Mouse (Mus musculus): ENCODE measurements around the gene Os9. TPM values are rescaled to one million over a fixed set of nuclear protein-coding genes. Genes with fewer than 3 reads are reported as not detected.
"Not testable (repeated sequence)": the region's sequence is repeated elsewhere in the genome, so short reads cannot be mapped to it uniquely, and the experiment has no call there.

Os9 gene
- polyA plus RNA-seq, 1 experiment from 2014 or later, result 29.5 TPM

GRCm38 (mm10) chr10:127164190-127164589 is 43.3 kb upstream of the Os9 start:
- Histone ChIP-seq H3K4me3 (ENCODE audit: low read depth, low read length) (no peak overlapping the region), H3K9ac (ENCODE audit: low read length) (no peak overlapping the region), H3K27ac (replicated peaks; ENCODE audit: low read depth, low read length) (no peak overlapping the region), H3K4me2 (ENCODE audit: low read depth, severe bottlenecking) (no peak overlapping the region; the same call in 1 of the 2 replicates), H3K4me1 (ENCODE audit: control insufficient read depth, insufficient read depth, low read length) (peaks cover 13% of the 10 kb centered on the region), H3K9me3 (ENCODE audit: control insufficient read depth, low read length) (no peaks in the 10 kb centered on the region), H3K36me3 (ENCODE audit: control insufficient read depth, insufficient read depth, low read length) (no peaks in the 10 kb centered on the region), H3K27me3 (ENCODE audit: control insufficient read depth, insufficient read depth, low read length) (peaks cover 34% of the 10 kb centered on the region)
- ATAC-seq (ENCODE audit: insufficient number of reproducible peaks, low FRiP score, low TSS enrichment, low read depth) (no peak), DNase-seq (ENCODE audit: low spot score) (no peak)
- WGBS, result 93% methylated on average over 4 of the region's 4 CpGs

- H3K9ac ChIP-seq (ENCODE audit: low read length); H3K4me2 ChIP-seq (ENCODE audit: low read depth, severe bottlenecking); H3K9me3 ChIP-seq (ENCODE audit: control insufficient read depth, low read length); H3K27ac ChIP-seq (replicated peaks; ENCODE audit: low read depth, low read length); H3K4me3 ChIP-seq (ENCODE audit: low read depth, low read length); H3K36me3 ChIP-seq (ENCODE audit: control insufficient read depth, insufficient read depth, low read length); DNase-seq (ENCODE audit: low spot score); ATAC-seq (ENCODE audit: insufficient number of reproducible peaks, low FRiP score, low TSS enrichment, low read depth): not testable (repeated sequence)
- Histone ChIP-seq H3K27me3 (ENCODE audit: control insufficient read depth, insufficient read depth, low read length) (peaks cover 28% of the 10 kb centered on the region), H3K4me1 (ENCODE audit: control insufficient read depth, insufficient read depth, low read length) (peaks cover 12% of the 10 kb centered on the region)
- WGBS, result 49% methylated on average over 7 of the region's 7 CpGs
These were observed 41.9 kb upstream of the Os9 start for GRCm38 (mm10) chr10:127162771-127163261.

GRCm38 (mm10) chr10:127160728-127161127 is 39.8 kb upstream of the Os9 start:
- no peaks in the 10 kb centered on the region for H3K36me3 ChIP-seq (ENCODE audit: control insufficient read depth, insufficient read depth, low read length)
- H3K4me1 ChIP-seq (ENCODE audit: control insufficient read depth, insufficient read depth, low read length), result peaks cover 6% of the 10 kb centered on the region
- peaks cover 7% of the 10 kb centered on the region for H3K27me3 ChIP-seq (ENCODE audit: control insufficient read depth, insufficient read depth, low read length)
- WGBS, result 73% methylated on average over 3 of the region's 3 CpGs
- H3K4me3 ChIP-seq (ENCODE audit: low read depth, low read length), result no peak overlapping the region
- no peak overlapping the region for H3K9ac ChIP-seq (ENCODE audit: low read length)
- H3K27ac ChIP-seq (replicated peaks; ENCODE audit: low read depth, low read length), result no peak overlapping the region
- H3K9me3 ChIP-seq (ENCODE audit: control insufficient read depth, low read length), result no peaks in the 10 kb centered on the region
- no peak for ATAC-seq (ENCODE audit: insufficient number of reproducible peaks, low FRiP score, low TSS enrichment, low read depth)
- no peak overlapping the region for H3K4me2 ChIP-seq (ENCODE audit: low read depth, severe bottlenecking)
- no peak for DNase-seq (ENCODE audit: low spot score)

- no peaks in the 10 kb centered on the region for H3K36me3 ChIP-seq (ENCODE audit: control insufficient read depth, insufficient read depth, low read length)
- WGBS, result 83% methylated on average over 9 of the region's 9 CpGs
- no peak for ATAC-seq (ENCODE audit: insufficient number of reproducible peaks, low FRiP score, low TSS enrichment, low read depth)
- no peak overlapping the region for H3K9ac ChIP-seq (ENCODE audit: low read length)
- H3K4me3 ChIP-seq (ENCODE audit: low read depth, low read length), result no peak overlapping the region
- no peaks in the 10 kb centered on the region for H3K4me1 ChIP-seq (ENCODE audit: control insufficient read depth, insufficient read depth, low read length)
- no peaks in the 10 kb centered on the region for H3K9me3 ChIP-seq (ENCODE audit: control insufficient read depth, low read length)
- no peak for DNase-seq (ENCODE audit: low spot score)
- H3K4me2 ChIP-seq (ENCODE audit: low read depth, severe bottlenecking), result no peak overlapping the region
- peaks cover under 1% of the 10 kb centered on the region; the same call in 1 of the 2 replicates for H3K27me3 ChIP-seq (ENCODE audit: control insufficient read depth, insufficient read depth, low read length)
- H3K27ac ChIP-seq (replicated peaks; ENCODE audit: low read depth, low read length), result no peak overlapping the region
These were observed 39.1 kb upstream of the Os9 start for GRCm38 (mm10) chr10:127160081-127160480.

GRCm38 (mm10) chr10:127158471-127158870 is 37.5 kb upstream of the Os9 start:
- ATAC-seq (ENCODE audit: insufficient number of reproducible peaks, low FRiP score, low TSS enrichment, low read depth) (no peak), DNase-seq (ENCODE audit: low spot score) (no peak)
- no peaks in the 10 kb centered on the region for H3K9me3 ChIP-seq (ENCODE audit: control insufficient read depth, low read length)

GRCm38 (mm10) chr10:127156511-127156910 is 35.6 kb upstream of the Os9 start:
- Histone ChIP-seq H3K4me1 (ENCODE audit: control insufficient read depth, insufficient read depth, low read length) (no peaks in the 10 kb centered on the region), H3K27me3 (ENCODE audit: control insufficient read depth, insufficient read depth, low read length) (no peaks in the 10 kb centered on the region), H3K27ac (replicated peaks; ENCODE audit: low read depth, low read length) (no peak overlapping the region), H3K9me3 (ENCODE audit: control insufficient read depth, low read length) (no peaks in the 10 kb centered on the region), H3K4me3 (ENCODE audit: low read depth, low read length) (no peak overlapping the region), H3K4me2 (ENCODE audit: low read depth, severe bottlenecking) (no peak overlapping the region), H3K9ac (ENCODE audit: low read length) (no peak overlapping the region), H3K36me3 (ENCODE audit: control insufficient read depth, insufficient read depth, low read length) (no peaks in the 10 kb centered on the region)
- DNase-seq (ENCODE audit: low spot score), result no peak
- no peak for ATAC-seq (ENCODE audit: insufficient number of reproducible peaks, low FRiP score, low TSS enrichment, low read depth)
- 83% methylated on average over 1 of the region's 1 CpGs for WGBS

More at GRCm38 (mm10) chr10:127158471-127158870, 37.5 kb upstream of the Os9 start:
- Histone ChIP-seq H3K4me2 (ENCODE audit: low read depth, severe bottlenecking) (no peak overlapping the region), H3K4me1 (ENCODE audit: control insufficient read depth, insufficient read depth, low read length) (no peaks in the 10 kb centered on the region), H3K27me3 (ENCODE audit: control insufficient read depth, insufficient read depth, low read length) (no peaks in the 10 kb centered on the region), H3K4me3 (ENCODE audit: low read depth, low read length) (no peak overlapping the region), H3K9ac (ENCODE audit: low read length) (no peak overlapping the region), H3K36me3 (ENCODE audit: control insufficient read depth, insufficient read depth, low read length) (no peaks in the 10 kb centered on the region), H3K27ac (replicated peaks; ENCODE audit: low read depth, low read length) (no peak overlapping the region)
- 69% methylated on average over 3 of the region's 3 CpGs for WGBS

GRCm38 (mm10) chr10:127156089-127156488 is 35.2 kb upstream of the Os9 start:
- Histone ChIP-seq H3K4me2 (ENCODE audit: low read depth, severe bottlenecking) (no peak overlapping the region), H3K4me1 (ENCODE audit: control insufficient read depth, insufficient read depth, low read length) (no peaks in the 10 kb centered on the region), H3K9me3 (ENCODE audit: control insufficient read depth, low read length) (no peaks in the 10 kb centered on the region), H3K36me3 (ENCODE audit: control insufficient read depth, insufficient read depth, low read length) (no peaks in the 10 kb centered on the region), H3K4me3 (ENCODE audit: low read depth, low read length) (no peak overlapping the region), H3K27ac (replicated peaks; ENCODE audit: low read depth, low read length) (no peak overlapping the region), H3K9ac (ENCODE audit: low read length) (no peak overlapping the region), H3K27me3 (ENCODE audit: control insufficient read depth, insufficient read depth, low read length) (no peaks in the 10 kb centered on the region)
- WGBS, result 98% methylated on average over 1 of the region's 1 CpGs
- ATAC-seq (ENCODE audit: insufficient number of reproducible peaks, low FRiP score, low TSS enrichment, low read depth), result no peak
- no peak for DNase-seq (ENCODE audit: low spot score)

GRCm38 (mm10) chr10:127154652-127155051 is 33.7 kb upstream of the Os9 start:
- DNase-seq (ENCODE audit: low spot score), result no peak
- H3K27me3 ChIP-seq (ENCODE audit: control insufficient read depth, insufficient read depth, low read length), result no peaks in the 10 kb centered on the region
- H3K9ac ChIP-seq (ENCODE audit: low read length), result no peak overlapping the region
- no peak overlapping the region for H3K4me2 ChIP-seq (ENCODE audit: low read depth, severe bottlenecking)
- no peaks in the 10 kb centered on the region for H3K4me1 ChIP-seq (ENCODE audit: control insufficient read depth, insufficient read depth, low read length)
- ATAC-seq (ENCODE audit: insufficient number of reproducible peaks, low FRiP score, low TSS enrichment, low read depth), result no peak
- H3K4me3 ChIP-seq (ENCODE audit: low read depth, low read length), result no peak overlapping the region
- H3K9me3 ChIP-seq (ENCODE audit: control insufficient read depth, low read length), result no peaks in the 10 kb centered on the region
- H3K36me3 ChIP-seq (ENCODE audit: control insufficient read depth, insufficient read depth, low read length), result no peaks in the 10 kb centered on the region
- 85% methylated on average over 5 of the region's 5 CpGs for WGBS
- H3K27ac ChIP-seq (replicated peaks; ENCODE audit: low read depth, low read length), result no peak overlapping the region

GRCm38 (mm10) chr10:127154241-127154640 is 33.3 kb upstream of the Os9 start:
- no peak overlapping the region for H3K9ac ChIP-seq (ENCODE audit: low read length)
- ATAC-seq (ENCODE audit: insufficient number of reproducible peaks, low FRiP score, low TSS enrichment, low read depth) (no peak), DNase-seq (ENCODE audit: low spot score) (no peak)
- no peaks in the 10 kb centered on the region for H3K27me3 ChIP-seq (ENCODE audit: control insufficient read depth, insufficient read depth, low read length)
- H3K4me1 ChIP-seq (ENCODE audit: control insufficient read depth, insufficient read depth, low read length), result no peaks in the 10 kb centered on the region
- H3K9me3 ChIP-seq (ENCODE audit: control insufficient read depth, low read length), result no peaks in the 10 kb centered on the region
- no peaks in the 10 kb centered on the region for H3K36me3 ChIP-seq (ENCODE audit: control insufficient read depth, insufficient read depth, low read length)
- WGBS, result 94% methylated on average over 2 of the region's 2 CpGs
- H3K27ac ChIP-seq (replicated peaks; ENCODE audit: low read depth, low read length), result no peak overlapping the region
- no peak overlapping the region for H3K4me3 ChIP-seq (ENCODE audit: low read depth, low read length)
- H3K4me2 ChIP-seq (ENCODE audit: low read depth, severe bottlenecking), result no peak overlapping the region

Data from limb, embryonic 11.5 days (tissue).